Mouse (Mus musculus) megakaryocyte, embryonic 14.5 days (primary cell): ENCODE data around the gene Csk. TPM values are rescaled to one million over a fixed set of nuclear protein-coding genes. Genes with fewer than 3 reads are reported as not detected.

Experiments used
- H3K27me3 ChIP-seq: replicated peaks from 2 replicates; pipeline ENCODE3; 2012; ENCODE audit warnings: inconsistent platforms
- H3K36me3 ChIP-seq: replicated peaks from 2 replicates; pipeline ENCODE3; 2012; ENCODE audit warnings: low read length, inconsistent platforms, mixed read lengths
- H3K4me1 ChIP-seq: 2 replicates; pipeline ENCODE4 v1.6.1; 2012; ENCODE audit warnings: inconsistent platforms
- H3K4me3 ChIP-seq: replicated peaks from 2 replicates; pipeline ENCODE3; 2012; ENCODE audit warnings: moderate library complexity, mild to moderate bottlenecking, inconsistent platforms
- H3K9me3 ChIP-seq: 2 replicates; pipeline ENCODE4 v1.6.1; 2012; ENCODE audit warnings: inconsistent platforms
- FLI1 ChIP-seq: IDR thresholded peaks from 2 replicates; pipeline ENCODE4 v1.6.1; 2012; ENCODE audit warnings: low read length, inconsistent platforms, mixed read lengths
- GATA1 ChIP-seq: IDR thresholded peaks from 3 replicates; pipeline ENCODE4 v1.6.1; 2012; ENCODE audit warnings: mixed read lengths, low read length, inconsistent platforms, borderline replicate concordance
- polyA plus RNA-seq: library from polyadenylated mRNA; stranded (reverse); fragments of >175 nt; gene quantifications from 2 replicates; pipeline ENCODE4 v1.2.3, GENCODE M21; 2012; ENCODE audit warnings: low replicate concordance; ENCODE audit not compliant: insufficient read depth

Gene Csk
- polyA plus RNA-seq, 1 experiment: 400 TPM

- H3K4me3 ChIP-seq: no peak within 1 kb of the TSS
- H3K4me1 ChIP-seq: peaks cover 39% of the 10 kb centered on the region
- TF ChIP-seq GATA1 (no peak), FLI1 (no peak)
- peaks cover 84% of the 10 kb centered on the region for H3K27me3 ChIP-seq
- H3K36me3 ChIP-seq: no peaks in the 10 kb centered on the region
- H3K9me3 ChIP-seq: no peaks in the 10 kb centered on the region
Observed at GRCm38 (mm10) chr9:57606139-57606851, 47.1 kb downstream of the Csk start, which contains the start of gene Cplx3. TSS of gene Cplx3 (minus strand) at chr9:57606281.

DNA sequence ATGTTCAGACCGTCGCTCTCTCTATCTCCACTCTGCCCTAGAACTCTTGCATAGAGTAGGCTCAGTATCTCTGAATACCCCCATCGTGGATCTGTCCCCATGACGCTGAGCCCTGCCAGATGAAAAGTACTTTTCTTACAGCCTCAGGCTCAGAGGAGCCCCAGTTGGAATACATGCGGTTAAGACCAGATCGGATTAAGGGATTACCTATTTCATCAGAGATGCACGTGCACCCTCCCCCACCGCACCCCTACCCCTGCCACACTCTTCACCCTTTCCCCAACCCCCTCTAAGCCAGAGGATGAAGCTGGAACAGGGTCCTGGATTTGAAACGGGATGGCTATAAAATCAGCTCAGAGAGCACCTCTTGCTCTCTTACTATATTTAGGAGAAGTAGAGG lies 47.9 kb downstream of the Csk start:
- TF ChIP-seq FLI1 (no peak), GATA1 (no peak)
- H3K27me3 ChIP-seq: peaks cover 79% of the 10 kb centered on the region
- H3K9me3 ChIP-seq: no peaks in the 10 kb centered on the region
- no peaks in the 10 kb centered on the region for H3K36me3 ChIP-seq
- peaks cover 41% of the 10 kb centered on the region for H3K4me1 ChIP-seq
- H3K4me3 ChIP-seq: no peak overlapping the region

DNA sequence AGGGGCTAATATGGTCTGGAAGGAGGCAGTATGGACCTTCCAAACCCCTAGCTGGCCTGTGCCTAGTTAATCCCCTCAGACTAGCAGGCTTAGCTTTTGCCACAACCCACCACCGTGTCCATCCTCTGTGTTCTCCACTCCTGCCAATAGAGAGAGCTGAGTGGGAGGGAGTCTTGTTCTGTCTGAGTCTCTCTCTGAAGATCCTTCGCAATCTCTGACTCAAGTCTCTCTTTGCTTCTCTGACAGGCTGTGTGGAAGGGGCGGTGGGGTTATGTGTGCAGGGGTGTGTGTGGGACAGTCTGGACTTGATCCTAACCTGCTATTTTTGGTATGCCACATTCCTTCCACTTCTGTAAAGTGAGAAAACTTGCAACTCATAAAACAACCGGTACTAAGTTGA lies 48.6 kb downstream of the Csk start:
- H3K9me3 ChIP-seq: no peaks in the 10 kb centered on the region
- H3K4me1 ChIP-seq: peaks cover 41% of the 10 kb centered on the region
- H3K27me3 ChIP-seq: peaks cover 74% of the 10 kb centered on the region
- H3K36me3 ChIP-seq: no peaks in the 10 kb centered on the region
- TF ChIP-seq GATA1 (no peak), FLI1 (no peak)
- no peak overlapping the region for H3K4me3 ChIP-seq

DNA sequence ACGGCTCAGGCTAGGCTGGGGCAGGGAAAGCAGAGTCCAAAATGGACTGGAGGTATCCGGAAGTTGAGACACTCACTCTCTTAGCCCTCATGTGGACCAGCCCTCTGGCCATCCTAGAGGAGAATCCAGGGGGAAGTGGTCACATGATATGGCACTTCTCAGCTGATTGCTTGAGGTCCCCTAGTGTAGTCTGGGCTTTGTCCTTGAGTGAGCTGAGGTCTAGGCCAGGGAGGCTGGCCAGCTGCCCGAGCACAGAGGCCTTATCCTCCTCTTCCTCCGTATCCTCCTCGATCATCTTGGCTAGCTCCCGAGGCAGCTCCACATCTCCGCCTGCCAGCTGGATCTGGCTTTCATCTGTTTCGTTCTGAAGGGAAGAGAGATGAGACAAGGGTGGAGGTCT lies 51.3 kb downstream of the Csk start:
- H3K4me3 ChIP-seq: no peak overlapping the region
- H3K9me3 ChIP-seq: no peaks in the 10 kb centered on the region
- no peak for TF ChIP-seq GATA1
- TF ChIP-seq FLI1: no peak
- peaks cover 8% of the 10 kb centered on the region for H3K36me3 ChIP-seq
- peaks cover 62% of the 10 kb centered on the region for H3K4me1 ChIP-seq
- H3K27me3 ChIP-seq: peaks cover 64% of the 10 kb centered on the region

GRCm38 (mm10) chr9:57601353-57601706 lies 52.1 kb downstream of the Csk start:
- Histone ChIP-seq H3K4me1 (peaks cover 67% of the 10 kb centered on the region), H3K27me3 (peaks cover 56% of the 10 kb centered on the region), H3K4me3 (no peak overlapping the region), H3K36me3 (peaks cover 16% of the 10 kb centered on the region), H3K9me3 (no peaks in the 10 kb centered on the region)
- TF ChIP-seq FLI1 (no peak), GATA1 (no peak)

DNA sequence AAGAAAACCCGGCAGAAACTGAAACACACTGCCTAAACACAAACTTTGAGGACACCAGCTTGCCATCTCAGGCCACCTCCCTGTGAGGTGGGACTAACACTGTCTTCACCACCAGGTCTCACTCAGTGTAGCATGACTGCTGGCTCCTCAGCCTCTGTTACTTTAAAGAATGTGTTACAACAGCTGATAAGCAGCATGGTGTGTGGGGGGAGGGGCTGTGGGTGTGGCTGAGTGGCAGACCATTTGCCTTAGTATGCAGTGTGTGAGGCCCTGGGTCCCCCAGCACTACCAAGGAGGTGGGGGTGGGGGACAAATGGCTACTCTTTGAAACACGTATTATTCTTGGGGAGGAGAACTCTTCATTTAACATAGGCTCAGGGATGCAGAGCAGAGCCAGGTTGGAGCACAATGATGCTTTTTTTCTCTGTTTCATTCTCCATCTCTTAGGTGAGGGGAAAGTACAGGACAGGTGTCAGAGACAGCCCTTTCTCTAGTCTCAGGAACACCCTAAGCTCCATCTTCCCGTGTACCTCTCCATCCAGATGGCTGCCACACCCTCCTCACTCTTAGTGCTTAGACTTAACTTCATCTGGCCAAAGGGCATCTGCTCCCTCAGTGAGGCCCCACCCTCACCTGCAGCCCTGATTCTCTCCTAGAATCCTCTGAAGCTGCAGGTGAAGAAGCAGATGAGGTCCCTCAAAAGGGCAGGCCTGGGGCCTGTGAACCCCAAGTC lies 52.6 kb downstream of the Csk start:
- H3K36me3 ChIP-seq: peaks cover 20% of the 10 kb centered on the region
- TF ChIP-seq GATA1 (no peak), FLI1 (no peak)
- H3K27me3 ChIP-seq: peaks cover 51% of the 10 kb centered on the region
- no peaks in the 10 kb centered on the region for H3K9me3 ChIP-seq
- peaks cover 64% of the 10 kb centered on the region for H3K4me1 ChIP-seq
- H3K4me3 ChIP-seq: peak overlapping the region; percentile 79

GRCm38 (mm10) chr9:57598851-57599563 lies 54.4 kb downstream of the Csk start:
- no peak for TF ChIP-seq FLI1
- no peak for TF ChIP-seq GATA1
- H3K4me1 ChIP-seq: peaks cover 69% of the 10 kb centered on the region
- no peaks in the 10 kb centered on the region for H3K9me3 ChIP-seq
- H3K36me3 ChIP-seq: peaks cover 37% of the 10 kb centered on the region
- H3K27me3 ChIP-seq: peaks cover 33% of the 10 kb centered on the region
- H3K4me3 ChIP-seq: peak overlapping the region; percentile 11

DNA sequence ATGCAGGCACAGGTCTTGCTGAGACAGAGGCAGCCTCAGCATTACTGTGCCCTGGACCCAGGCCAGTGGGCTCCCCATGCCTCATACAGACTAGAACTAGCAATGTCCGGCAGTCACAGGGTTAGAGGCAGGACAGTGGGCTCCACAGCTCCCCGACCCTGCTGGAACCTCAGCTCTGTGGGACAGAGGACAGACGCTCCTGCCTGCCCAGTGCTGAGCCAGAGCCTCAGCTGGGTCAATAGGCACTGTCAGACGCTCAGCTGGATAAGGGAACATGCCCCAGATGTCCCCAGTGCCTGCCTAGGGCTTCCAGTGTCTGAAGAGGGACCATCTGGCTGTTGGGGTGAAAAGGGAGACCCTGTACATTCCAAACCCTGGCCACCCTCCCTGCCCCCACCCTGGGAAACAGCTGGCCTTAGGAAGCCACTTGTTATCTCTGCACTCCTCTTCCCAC lies 55.5 kb downstream of the Csk start:
- Histone ChIP-seq H3K27me3 (peaks cover 24% of the 10 kb centered on the region), H3K4me1 (peaks cover 79% of the 10 kb centered on the region), H3K36me3 (peaks cover 48% of the 10 kb centered on the region), H3K4me3 (no peak overlapping the region), H3K9me3 (no peaks in the 10 kb centered on the region)
- TF ChIP-seq FLI1 (no peak), GATA1 (no peak)

DNA sequence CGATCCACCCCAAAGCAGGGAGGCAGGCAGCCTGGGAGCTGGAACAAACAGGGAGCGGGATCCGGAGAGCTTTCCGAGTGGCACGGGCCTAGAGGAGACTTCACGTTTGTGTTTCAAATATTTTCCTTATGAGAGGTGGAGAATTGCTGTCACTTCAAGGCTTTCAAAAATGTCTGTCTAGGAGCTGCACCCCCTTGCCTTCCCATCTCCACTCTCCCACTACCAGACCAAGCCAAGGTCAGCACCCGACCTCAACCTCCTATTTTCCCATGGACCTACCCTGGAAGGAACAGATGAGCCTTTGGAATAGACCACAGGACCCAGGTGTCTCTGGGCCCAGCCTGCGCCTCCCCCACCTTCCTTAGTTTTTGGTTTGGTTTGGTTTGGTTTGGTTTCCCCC lies 56.2 kb downstream of the Csk start:
- TF ChIP-seq FLI1: no peak
- TF ChIP-seq GATA1: no peak
- H3K9me3 ChIP-seq: no peaks in the 10 kb centered on the region
- H3K4me3 ChIP-seq: no peak overlapping the region
- H3K36me3 ChIP-seq: peaks cover 55% of the 10 kb centered on the region
- peaks cover 84% of the 10 kb centered on the region for H3K4me1 ChIP-seq
- peaks cover 18% of the 10 kb centered on the region for H3K27me3 ChIP-seq

DNA sequence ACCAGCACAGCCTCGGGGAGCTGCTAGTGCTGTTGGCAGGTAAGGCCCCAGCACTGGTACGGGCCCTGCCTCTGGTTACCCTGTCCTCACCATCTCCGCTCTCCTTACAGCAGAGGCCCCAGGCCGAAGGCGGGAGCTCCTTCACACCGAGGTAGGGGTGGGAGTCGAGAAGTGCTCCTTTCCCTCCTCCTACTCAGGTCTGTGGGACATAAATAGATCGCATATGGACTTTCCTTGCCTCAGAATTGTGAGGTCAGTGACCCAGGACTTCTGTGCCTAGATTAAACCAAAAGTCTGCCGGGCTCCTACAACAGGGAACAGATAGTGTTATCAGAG lies 59.3 kb downstream of the Csk start:
- Histone ChIP-seq H3K27me3 (peaks cover 8% of the 10 kb centered on the region), H3K9me3 (no peaks in the 10 kb centered on the region), H3K4me1 (peaks cover 84% of the 10 kb centered on the region), H3K36me3 (peaks cover 73% of the 10 kb centered on the region), H3K4me3 (no peak overlapping the region)
- TF ChIP-seq GATA1: no peak
- no peak for TF ChIP-seq FLI1
